ENCODE assay signal across 10 mouse cellular contexts in the genomic region with DNA sequence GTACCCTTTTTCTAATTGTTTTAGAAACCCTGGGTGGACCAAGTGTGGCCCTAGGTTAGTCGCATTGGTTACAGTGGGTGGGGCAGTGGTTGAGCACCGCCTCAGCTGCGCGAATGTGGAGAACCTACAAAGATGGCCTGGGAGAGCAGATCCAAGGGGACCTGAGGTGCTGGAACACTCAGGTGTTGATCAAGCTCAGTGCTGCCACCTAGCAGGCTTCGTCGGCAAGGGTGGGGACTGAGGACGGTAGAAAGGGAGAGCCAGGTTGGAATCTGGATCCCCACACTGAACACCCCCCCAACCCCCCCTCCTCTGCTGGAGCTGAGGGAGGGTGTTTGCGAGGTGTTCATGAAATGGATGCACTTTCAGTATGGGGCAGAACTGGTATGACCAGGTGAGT. TPM values are rescaled to one million over a fixed set of nuclear protein-coding genes. Genes with fewer than 3 reads are reported as not detected.
DNase-seq lines count a peak whose midpoint lies in the region; ATAC-seq and TF ChIP-seq lines count a peak whose summit lies in the region.
"Had no signal": no experiment of that assay in that cellular context is flagged by ENCODE, and none has a peak within 500 bp of the region (broad histone marks: within the 10 kb centered on the region; RNA-seq: fewer than 3 reads in every experiment).

No protein-coding gene starts in this region.

- WGBS in liver, adult 2 months = 21% methylated on average over 8 of the region's 8 CpGs
- WGBS in liver, embryonic 12.5 days (ENCODE audit: insufficient replicate concordance) = 9% methylated on average over 8 of the region's 8 CpGs
- 29% methylated on average over 8 of the region's 8 CpGs for WGBS in hindbrain, postnatal 0 days

- peak; percentile 83 for TF ChIP-seq CTCF in liver, adult 2 months (IDR thresholded peaks at IDR 0.05; ENCODE audit: low read depth, low read length)
- peak; percentile 69 for TF ChIP-seq CTCF in hindbrain, postnatal 0 days (IDR thresholded peaks at IDR 0.05; ENCODE audit: low read depth)

- H3K27ac ChIP-seq in liver, adult 2 months (replicated peaks; ENCODE audit: insufficient read depth, low read depth, low read length) = no peak overlapping the region
- H3K27ac ChIP-seq in liver, embryonic 12.5 days = no peak overlapping the region
- no peak overlapping the region for H3K27ac ChIP-seq in hindbrain, postnatal 0 days
- H3K27ac ChIP-seq: neural tube, embryonic 12.5 days had no signal

- no peak overlapping the region for H3K4me2 ChIP-seq in liver, embryonic 12.5 days
- H3K4me2 ChIP-seq in hindbrain, postnatal 0 days (ENCODE audit: low read depth, low read length) = no peak overlapping the region
- H3K4me2 ChIP-seq: neural tube, embryonic 12.5 days had no signal

- H3K9me3 ChIP-seq in liver, embryonic 12.5 days (replicated peaks) = no peaks in the 10 kb centered on the region
- H3K9me3 ChIP-seq in hindbrain, postnatal 0 days (ENCODE audit: low read length) = no peaks in the 10 kb centered on the region
- H3K9me3 ChIP-seq: neural tube, embryonic 12.5 days had no signal

- H3K79me2 ChIP-seq in liver, adult 2 months (ENCODE audit: control insufficient read depth, insufficient read depth, low read length) = no peaks in the 10 kb centered on the region

- H3K4me3 ChIP-seq in liver, adult 2 months (ENCODE audit: insufficient read depth, low read depth, low read length) = no peak overlapping the region
- no peak overlapping the region for H3K4me3 ChIP-seq in liver, embryonic 12.5 days
- H3K4me3 ChIP-seq in hindbrain, postnatal 0 days (ENCODE audit: low read length) = no peak overlapping the region
- H3K4me3 ChIP-seq: neural tube, embryonic 12.5 days had no signal

- no peaks in the 10 kb centered on the region for H3K36me3 ChIP-seq in liver, adult 2 months (ENCODE audit: control insufficient read depth, insufficient read depth, low read length)
- no peaks in the 10 kb centered on the region for H3K36me3 ChIP-seq in liver, embryonic 12.5 days
- H3K36me3 ChIP-seq in hindbrain, postnatal 0 days (ENCODE audit: insufficient read depth, low read length) = no peaks in the 10 kb centered on the region
- H3K36me3 ChIP-seq: neural tube, embryonic 12.5 days had no signal

- TF ChIP-seq POLR2A in liver, adult 2 months (IDR thresholded peaks at IDR 0.05; ENCODE audit: extremely low read depth, insufficient read depth, low read length) = no peak

- H3K9ac ChIP-seq in liver, adult 2 months (ENCODE audit: low read depth, low read length) = no peak overlapping the region
- no peak overlapping the region for H3K9ac ChIP-seq in liver, embryonic 12.5 days
- H3K9ac ChIP-seq in hindbrain, postnatal 0 days (replicated peaks; ENCODE audit: low read length) = no peak overlapping the region
- H3K9ac ChIP-seq: neural tube, embryonic 12.5 days had no signal

- no peaks in the 10 kb centered on the region for H3K4me1 ChIP-seq in liver, adult 2 months (ENCODE audit: control insufficient read depth, insufficient read depth, low read length)
- H3K4me1 ChIP-seq in liver, embryonic 12.5 days = peaks cover 9% of the 10 kb centered on the region
- H3K4me1 ChIP-seq in hindbrain, postnatal 0 days (ENCODE audit: insufficient read depth, low read length) = peaks cover 9% of the 10 kb centered on the region

- DNase-seq in adrenal gland, adult (ENCODE audit: inconsistent age in 2 of 2, low spot score in 1 of 2) = peak; percentile 61 to 86
- no peak for DNase-seq in adrenal gland, postnatal 4 days (ENCODE audit: low spot score in 2 of 2)
- peak; percentile 28 for DNase-seq in liver, adult 2 months (ENCODE audit: extremely low read depth, low read depth, low spot score)
- peak; percentile 11 for DNase-seq in c-Kit-negative CD71-positive TER-119-positive erythroid progenitor cells, embryonic 14.5 days (ENCODE audit: low read depth, low spot score)
- DNase-seq in hindbrain, postnatal 0 days (ENCODE audit: low spot score) = peak; percentile 64
- peak; percentile 16 for DNase-seq in lung, postnatal 25 days (ENCODE audit: low spot score)

- H3K27me3 ChIP-seq in liver, adult 2 months (ENCODE audit: control insufficient read depth, insufficient read depth, low read length) = peaks cover 5% of the 10 kb centered on the region; the same call in 1 of the 2 replicates
- H3K27me3 ChIP-seq in liver, embryonic 12.5 days (replicated peaks) = peaks cover 91% of the 10 kb centered on the region
- no peaks in the 10 kb centered on the region for H3K27me3 ChIP-seq in hindbrain, postnatal 0 days (ENCODE audit: insufficient read depth, low read length)

- no peak for ATAC-seq in liver, embryonic 12.5 days
- no peak for ATAC-seq in hindbrain, postnatal 0 days
- ATAC-seq in monocyte, adult 5-6 weeks (replicated peaks; ENCODE audit: insufficient number of reproducible peaks, low FRiP score, low TSS enrichment, poor library complexity, severe bottlenecking) = no peak

RNA-seq across cellular contexts. Expression of gene Nr5a1, which starts 22.8 kb away (rescaled TPM):
- total RNA-seq in adrenal gland, postnatal 4 days (2021) = 100 to 1,000 TPM; 432 to 438 TPM
- total RNA-seq in liver, adult 2 months (2014; rRNA removed) = 0.74 TPM in 1 of 2 replicates, not detected in the other
- polyA plus RNA-seq in liver, adult 2 months (2012; rRNA removed) = not detected in 2 replicates
- polyA plus RNA-seq in liver, embryonic 12.5 days (2016; fragmentation: Nextera tagmentation; extraction: Ambion mirVana) = 0.04 TPM in 1 of 2 replicates, not detected in the other
- 0.05 TPM in 1 of 2 replicates, not detected in the other for total RNA-seq in hindbrain, postnatal 0 days (2014; rRNA removed)
- 0.05 TPM in 1 of 2 replicates, not detected in the other for polyA plus RNA-seq in hindbrain, postnatal 0 days (2015; fragmentation: Nextera tagmentation; extraction: Ambion mirVana)
- total RNA-seq in monocyte, adult 5-6 weeks (2017) = not detected in 3 replicates
- polyA plus RNA-seq: heart, embryonic 14.5 days had no signal

RNA-seq across cellular contexts. Expression of gene Psmb7, which starts 47.7 kb away (rescaled TPM):
- 100 to 1,000 TPM; 262 to 277 TPM for total RNA-seq in adrenal gland, postnatal 4 days (2021)
- total RNA-seq in liver, adult 2 months (2014; rRNA removed) = 195 and 219 TPM in 2 replicates
- polyA plus RNA-seq in liver, adult 2 months (2012; rRNA removed) = 99.4 and 123 TPM in 2 replicates
- polyA plus RNA-seq in liver, embryonic 12.5 days (2016; fragmentation: Nextera tagmentation; extraction: Ambion mirVana) = 195 and 196 TPM in 2 replicates
- 172 and 178 TPM in 2 replicates for total RNA-seq in hindbrain, postnatal 0 days (2014; rRNA removed)
- polyA plus RNA-seq in hindbrain, postnatal 0 days (2015; fragmentation: Nextera tagmentation; extraction: Ambion mirVana) = 300 and 304 TPM in 2 replicates
- 165 to 226 TPM (median 206 TPM) in 3 replicates for total RNA-seq in monocyte, adult 5-6 weeks (2017)

Comparison
In these comparisons a context has a peak if more than half of its experiments do, and no peak if none do; other contexts are left out.
1. DNase-seq: peak in adrenal gland, adult (2 of 2), liver, adult 2 months (single experiment), c-Kit-negative CD71-positive TER-119-positive erythroid progenitor cells, embryonic 14.5 days (single experiment), hindbrain, postnatal 0 days (single experiment) and lung, postnatal 25 days (single experiment); none in adrenal gland, postnatal 4 days (0 of 2).
2. RNA of gene Nr5a1, which starts 22.8 kb away (total RNA-seq): 432 to 438 TPM in adrenal gland, postnatal 4 days; 0.05 TPM in hindbrain, postnatal 0 days, 0.74 TPM in liver, adult 2 months and not detected in monocyte, adult 5-6 weeks; every median in the first group is over 100 times any median in the second.